Mouse (Mus musculus): Measurements from ENCODE around the gene Fam24a. TPM values are rescaled to one million over a fixed set of nuclear protein-coding genes. Genes with fewer than 3 reads are reported as not detected.

Fam24a gene
- polyA plus RNA-seq, 1 experiment from 2014 or later = not detected

DNA sequence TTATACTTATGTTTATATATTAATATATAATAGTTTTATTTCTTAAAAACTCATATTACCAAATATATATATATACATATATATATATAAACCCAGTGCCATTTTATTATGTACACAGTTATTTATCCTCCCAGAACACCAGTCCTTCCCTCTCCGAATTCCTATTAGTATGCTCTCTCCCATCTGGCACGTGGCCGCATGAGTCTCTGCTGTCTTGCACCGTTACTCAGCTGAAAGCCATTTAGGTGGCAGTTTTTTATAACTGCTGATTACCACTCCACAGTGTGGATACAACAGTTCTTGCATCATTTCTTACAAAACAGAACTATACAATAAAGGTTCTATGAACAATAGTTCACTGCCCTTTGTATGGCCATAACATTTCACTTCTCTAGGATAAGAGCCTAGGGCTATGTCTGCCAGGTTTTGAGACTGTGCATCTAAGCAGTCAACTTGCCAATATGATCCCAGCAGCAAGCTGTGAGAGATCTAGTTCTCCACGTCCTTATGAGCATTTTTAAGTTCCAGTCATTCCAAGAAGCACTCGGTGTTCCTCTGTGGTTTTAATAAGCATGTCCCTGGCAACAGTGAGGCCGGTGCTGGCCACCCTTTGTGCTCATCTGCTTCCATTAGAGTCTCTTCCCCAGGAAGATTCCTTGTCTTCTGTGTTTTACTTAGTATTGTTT lies 12.3 kb downstream of the Fam24a start:
- no peaks in the 10 kb centered on the region for H3K27me3 ChIP-seq
- no peak for ATAC-seq (ENCODE audit: insufficient number of reproducible peaks, insufficient read depth, low FRiP score, low TSS enrichment, low read depth)
- H3K9me3 ChIP-seq = no peaks in the 10 kb centered on the region
- no peak overlapping the region for H3K4me3 ChIP-seq
- H3K27ac ChIP-seq = no peak overlapping the region
- no peak overlapping the region for H3K9ac ChIP-seq
- H3K36me3 ChIP-seq = peaks cover 78% of the 10 kb centered on the region
- H3K4me2 ChIP-seq = no peak overlapping the region
- H3K4me1 ChIP-seq = no peaks in the 10 kb centered on the region
- WGBS = 81% methylated on average over 7 of the region's 7 CpGs

- Histone ChIP-seq H3K27ac (no peak overlapping the region), H3K4me3 (no peak overlapping the region), H3K36me3 (peaks cover 69% of the 10 kb centered on the region), H3K4me2 (no peak overlapping the region), H3K4me1 (peaks cover 3% of the 10 kb centered on the region), H3K27me3 (no peaks in the 10 kb centered on the region), H3K9ac (no peak overlapping the region), H3K9me3 (no peaks in the 10 kb centered on the region)
- WGBS = 93% methylated on average over 13 of the region's 13 CpGs
- ATAC-seq (ENCODE audit: insufficient number of reproducible peaks, insufficient read depth, low FRiP score, low TSS enrichment, low read depth) = no peak
Measured at GRCm38 (mm10) chr7:131356105-131356504, 22.4 kb downstream of the Fam24a start.

DNA sequence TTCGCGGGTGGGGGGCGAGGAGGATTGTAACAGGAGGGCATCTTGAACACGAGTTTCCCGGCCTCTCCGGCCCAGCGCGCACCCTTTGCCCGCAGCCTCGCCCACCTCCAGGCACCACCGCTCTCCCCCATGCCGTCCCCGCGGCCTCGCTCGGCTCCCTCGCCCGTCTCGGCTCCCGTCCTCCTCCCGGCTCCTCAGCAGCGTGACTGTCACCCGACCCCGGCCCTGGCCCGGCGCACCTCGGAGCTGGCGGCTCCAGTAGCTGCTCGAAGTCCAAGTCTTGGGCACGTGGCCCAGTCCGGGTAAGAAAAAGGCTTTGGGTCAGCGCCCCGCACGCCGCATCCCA lies 28.6 kb downstream of the Fam24a start:
- ATAC-seq (ENCODE audit: insufficient number of reproducible peaks, insufficient read depth, low FRiP score, low TSS enrichment, low read depth) = peak; percentile 77

GRCm38 (mm10) chr7:131362615-131363300 lies 29.1 kb downstream of the Fam24a start, which contains the start of gene 2310057M21Rik:
TSS of gene 2310057M21Rik (minus strand) at chr7:131362759.
- under 1% methylated on average over 55 of the region's 55 CpGs for WGBS
- H3K27me3 ChIP-seq = no peaks in the 10 kb centered on the region

More for the DNA sequence above, 28.6 kb downstream of the Fam24a start:
- Histone ChIP-seq H3K27ac (peak overlapping the region; percentile 91), H3K4me3 (peak overlapping the region; percentile 87), H3K9ac (peak overlapping the region; percentile 92), H3K4me1 (peaks cover 9% of the 10 kb centered on the region), H3K4me2 (peak overlapping the region; percentile 91), H3K9me3 (no peaks in the 10 kb centered on the region), H3K27me3 (no peaks in the 10 kb centered on the region), H3K36me3 (peaks cover 24% of the 10 kb centered on the region)
- WGBS = under 1% methylated on average over 35 of the region's 35 CpGs

DNA sequence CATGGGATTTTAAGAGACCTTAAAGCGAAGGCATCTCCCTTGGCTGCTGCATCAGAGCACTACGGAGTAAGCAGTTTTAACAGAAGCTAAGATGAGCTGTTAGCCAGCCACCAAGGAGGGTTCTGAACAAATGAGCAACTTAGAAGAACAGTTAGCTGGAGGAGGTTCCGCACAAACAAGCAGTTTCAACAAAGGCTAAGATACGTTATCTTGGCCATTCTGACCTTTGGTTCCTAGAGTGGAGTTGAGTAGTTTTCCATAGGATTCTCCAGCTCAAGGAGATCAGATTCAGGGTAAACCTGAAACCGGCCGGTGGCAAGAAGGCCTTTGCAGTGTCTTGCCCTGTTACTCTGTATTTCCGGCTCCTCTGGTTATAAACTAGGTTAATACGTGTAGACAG lies 30.5 kb downstream of the Fam24a start:
- H3K4me1 ChIP-seq = peaks cover 9% of the 10 kb centered on the region
- ATAC-seq (ENCODE audit: insufficient number of reproducible peaks, insufficient read depth, low FRiP score, low TSS enrichment, low read depth) = no peak
- H3K27ac ChIP-seq = no peak overlapping the region
- no peaks in the 10 kb centered on the region for H3K27me3 ChIP-seq
- H3K4me3 ChIP-seq = no peak overlapping the region
- no peaks in the 10 kb centered on the region for H3K9me3 ChIP-seq
- H3K9ac ChIP-seq = no peak overlapping the region
- no peak overlapping the region for H3K4me2 ChIP-seq
- WGBS = 89% methylated on average over 8 of the region's 8 CpGs
- H3K36me3 ChIP-seq = 0 out of 2 replicates have a peak, but pooled peaks cover 5% of the 10 kb centered on the region

More at GRCm38 (mm10) chr7:131362615-131363300, 29.1 kb downstream of the Fam24a start, which contains the start of gene 2310057M21Rik:
- Histone ChIP-seq H3K4me1 (peaks cover 9% of the 10 kb centered on the region), H3K4me3 (peak within 1 kb of the TSS; percentile 87), H3K9ac (peak within 1 kb of the TSS; percentile 92), H3K27ac (peak within 1 kb of the TSS; percentile 95), H3K36me3 (peaks cover 18% of the 10 kb centered on the region), H3K4me2 (peak within 1 kb of the TSS; percentile 91), H3K9me3 (no peaks in the 10 kb centered on the region)
- ATAC-seq (ENCODE audit: insufficient number of reproducible peaks, insufficient read depth, low FRiP score, low TSS enrichment, low read depth) = peak; percentile 97

DNA sequence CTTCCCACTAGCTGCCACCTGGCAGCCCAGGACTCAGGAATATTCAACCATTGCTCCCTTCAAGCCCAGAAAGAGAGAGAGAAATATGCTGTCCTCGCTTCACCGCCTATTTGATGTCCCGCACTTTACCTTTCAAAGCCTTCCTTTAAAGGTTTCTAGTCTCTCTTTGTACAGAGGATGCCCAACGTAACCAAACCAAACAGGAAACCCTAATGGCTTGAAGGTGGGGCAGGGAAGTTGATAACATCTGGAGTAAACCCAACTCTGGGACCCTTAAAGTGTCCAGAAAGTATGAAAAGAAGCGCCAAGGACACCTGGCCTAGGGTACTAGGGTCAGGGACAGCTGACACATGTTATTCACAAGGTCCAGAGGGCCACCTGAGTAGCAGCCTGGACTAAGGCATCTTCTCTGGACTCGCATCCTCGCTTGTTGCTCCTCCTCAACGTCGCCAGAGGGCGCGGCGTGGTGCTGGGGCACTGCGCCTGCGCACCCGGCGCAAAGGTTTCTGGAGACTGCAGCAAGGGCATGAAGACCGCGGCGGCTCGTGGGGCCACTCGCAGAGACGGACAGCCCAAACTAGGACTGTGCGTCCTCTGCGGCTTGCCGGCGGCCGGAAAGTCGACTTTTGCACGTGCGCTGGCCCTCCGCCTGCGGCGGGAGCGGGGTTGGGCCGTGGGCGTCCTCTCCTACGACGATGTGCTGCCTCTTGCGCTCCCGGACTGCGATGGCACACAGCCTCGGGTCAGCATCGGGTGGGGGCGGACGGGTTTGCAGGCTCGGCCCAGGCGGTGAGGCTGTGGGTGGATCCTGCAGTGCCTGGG lies 37.2 kb downstream of the Fam24a start, which contains the start of gene Pstk:
Gene Pstk, plus strand, starts transcription at position 494 of the 822 bp plus-strand sequence.
- H3K9ac ChIP-seq = peak within 1 kb of the TSS; percentile 93
- H3K4me2 ChIP-seq = peak within 1 kb of the TSS; percentile 67
- WGBS = 4% methylated on average over 47 of the region's 47 CpGs
- 0 out of 2 replicates have a peak, but pooled peaks cover 8% of the 10 kb centered on the region for H3K36me3 ChIP-seq
- H3K4me1 ChIP-seq = peaks cover 13% of the 10 kb centered on the region; the same call in 1 of the 2 replicates
- no peaks in the 10 kb centered on the region for H3K9me3 ChIP-seq
- peak within 1 kb of the TSS; percentile 83 for H3K4me3 ChIP-seq
- H3K27me3 ChIP-seq = no peaks in the 10 kb centered on the region
- ATAC-seq (ENCODE audit: insufficient number of reproducible peaks, insufficient read depth, low FRiP score, low TSS enrichment, low read depth) = peak; percentile 89
- peak within 1 kb of the TSS; percentile 95 for H3K27ac ChIP-seq

DNA sequence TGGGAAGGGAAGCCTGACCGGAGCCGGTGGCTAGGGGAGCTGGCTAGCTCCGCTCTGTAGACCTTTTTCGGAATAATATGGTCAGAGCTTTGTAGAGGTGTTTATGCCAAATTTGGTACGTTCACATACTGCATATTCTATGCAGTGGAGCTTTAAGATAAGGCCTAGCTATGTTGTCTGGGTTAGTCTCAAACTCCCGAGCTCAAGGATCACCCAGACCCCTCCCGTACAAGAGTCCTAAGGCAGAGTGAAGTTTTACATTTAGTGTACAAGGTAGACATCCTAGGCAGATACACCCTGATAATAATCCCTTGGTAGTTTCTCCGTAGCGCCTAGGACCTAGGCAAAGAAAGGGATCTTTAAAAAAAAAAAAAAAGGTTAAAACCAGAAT lies 37.8 kb downstream of the Fam24a start:
- ATAC-seq (ENCODE audit: insufficient number of reproducible peaks, insufficient read depth, low FRiP score, low TSS enrichment, low read depth) = no peak
- H3K4me3 ChIP-seq = peak overlapping the region; percentile 83
- WGBS = 8% methylated on average over 9 of the region's 9 CpGs

DNA sequence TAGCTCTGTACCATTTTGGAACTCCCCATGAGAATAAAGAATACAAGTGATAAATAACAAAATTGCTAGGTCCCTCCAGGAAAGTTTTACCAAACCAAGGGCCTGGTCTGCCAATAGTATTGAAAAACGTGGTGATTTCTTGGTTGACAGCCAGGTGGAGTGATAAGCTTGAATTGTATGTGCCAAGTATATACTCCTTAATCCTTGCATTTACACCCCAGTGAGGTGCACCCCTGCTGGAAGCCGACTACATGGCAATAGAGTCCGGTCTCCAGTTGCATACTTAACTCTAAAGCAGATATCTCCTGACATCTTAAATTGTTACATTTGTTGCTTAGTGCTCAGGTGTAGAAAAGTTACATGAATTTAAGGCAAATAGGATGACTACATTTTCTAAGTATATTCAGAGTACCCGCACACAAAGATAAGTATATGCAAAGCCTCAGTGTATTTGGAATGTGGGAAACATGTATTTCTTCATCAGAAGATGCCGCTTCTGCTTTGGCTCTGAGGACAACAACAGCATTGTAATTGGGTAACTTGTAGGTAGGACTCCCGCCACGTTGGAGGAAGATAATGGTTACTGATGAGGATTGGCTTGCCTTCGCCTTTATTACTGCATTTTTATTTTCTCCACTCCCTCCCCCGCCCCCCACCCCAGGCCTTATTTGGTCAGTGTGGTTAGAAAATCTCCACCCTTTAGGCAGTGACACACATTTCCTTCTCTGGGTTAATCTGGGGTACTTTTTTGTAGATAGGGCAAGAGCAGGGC lies 38.4 kb downstream of the Fam24a start:
- Histone ChIP-seq H3K9ac (peak overlapping the region; percentile 93), H3K4me1 (peaks cover 13% of the 10 kb centered on the region; the same call in 1 of the 2 replicates), H3K4me3 (peak overlapping the region; percentile 83), H3K9me3 (no peaks in the 10 kb centered on the region), H3K36me3 (0 out of 2 replicates have a peak, but pooled peaks cover 8% of the 10 kb centered on the region), H3K27ac (0 out of 2 replicates have a peak overlapping the region, but pooled peaks have one; percentile 95), H3K27me3 (no peaks in the 10 kb centered on the region), H3K4me2 (peak overlapping the region; percentile 67)
- WGBS = 70% methylated on average over 9 of the region's 9 CpGs
- no peak for ATAC-seq (ENCODE audit: insufficient number of reproducible peaks, insufficient read depth, low FRiP score, low TSS enrichment, low read depth)

More for the DNA sequence above, 37.8 kb downstream of the Fam24a start:
- 0 out of 2 replicates have a peak, but pooled peaks cover 8% of the 10 kb centered on the region for H3K36me3 ChIP-seq
- peak overlapping the region; percentile 67 for H3K4me2 ChIP-seq
- peak overlapping the region; percentile 93 for H3K9ac ChIP-seq
- H3K9me3 ChIP-seq = no peaks in the 10 kb centered on the region
- H3K27ac ChIP-seq = peak overlapping the region; percentile 95
- H3K27me3 ChIP-seq = no peaks in the 10 kb centered on the region
- peaks cover 13% of the 10 kb centered on the region; the same call in 1 of the 2 replicates for H3K4me1 ChIP-seq
